Mouse (Mus musculus): ENCODE data around the gene Sfswap.
"Not testable (repeated sequence)": the region's sequence is repeated elsewhere in the genome, so short reads cannot be mapped to it uniquely, and the experiment has no call there.

Sfswap gene

GRCm38 (mm10) chr5:129500722-129501634, at the start of gene Sfswap:
Gene Sfswap, plus strand, starts transcription at chr5:129501221.
- peak; percentile 67 for DNase-seq (ENCODE audit: low read depth, low spot score)

DNA sequence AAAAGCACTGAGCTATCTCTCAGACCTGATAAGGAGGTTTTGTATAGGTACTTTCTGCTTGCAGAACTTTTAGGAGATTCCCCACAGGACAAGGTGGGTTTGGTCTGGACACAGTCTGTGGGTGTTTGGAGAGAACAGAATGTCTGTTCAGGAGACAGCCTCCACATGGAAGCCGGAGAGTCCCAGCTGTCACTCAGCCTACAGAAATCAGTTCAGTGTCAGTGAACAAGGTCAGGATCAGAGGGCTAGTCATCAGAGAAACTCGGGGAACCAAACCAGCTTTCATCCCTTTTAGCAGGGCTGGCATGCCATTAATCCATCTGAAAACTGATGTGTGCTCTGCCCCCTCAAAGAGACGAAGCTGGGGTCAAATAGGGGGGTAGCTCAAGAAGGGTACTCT, 48.5 kb upstream of the Sfswap start:
- no peak for DNase-seq (ENCODE audit: low read depth, low spot score)

GRCm38 (mm10) chr5:129454802-129455528, 46.1 kb upstream of the Sfswap start:
- peak; percentile 57 for DNase-seq (ENCODE audit: low read depth, low spot score)

DNA sequence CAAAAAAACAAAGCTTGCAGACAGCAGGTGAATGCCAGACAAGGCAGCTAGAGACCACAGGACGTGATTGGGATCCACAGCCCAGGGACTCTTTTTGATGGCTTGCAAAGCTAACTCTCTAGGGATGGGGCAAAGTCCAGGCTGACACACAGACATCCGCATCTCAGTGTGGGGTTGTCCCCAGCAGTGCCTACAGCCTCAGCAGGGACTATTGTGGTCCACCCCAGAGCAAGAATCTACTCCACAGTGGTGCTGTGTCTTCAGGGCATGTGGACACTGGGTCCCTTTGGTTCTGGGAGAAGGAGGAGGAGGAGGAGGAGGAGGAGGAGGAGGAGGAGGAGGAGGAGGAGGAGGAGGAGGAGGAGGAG, 45.5 kb upstream of the Sfswap start:
- no peak for DNase-seq (ENCODE audit: low read depth, low spot score)

DNA sequence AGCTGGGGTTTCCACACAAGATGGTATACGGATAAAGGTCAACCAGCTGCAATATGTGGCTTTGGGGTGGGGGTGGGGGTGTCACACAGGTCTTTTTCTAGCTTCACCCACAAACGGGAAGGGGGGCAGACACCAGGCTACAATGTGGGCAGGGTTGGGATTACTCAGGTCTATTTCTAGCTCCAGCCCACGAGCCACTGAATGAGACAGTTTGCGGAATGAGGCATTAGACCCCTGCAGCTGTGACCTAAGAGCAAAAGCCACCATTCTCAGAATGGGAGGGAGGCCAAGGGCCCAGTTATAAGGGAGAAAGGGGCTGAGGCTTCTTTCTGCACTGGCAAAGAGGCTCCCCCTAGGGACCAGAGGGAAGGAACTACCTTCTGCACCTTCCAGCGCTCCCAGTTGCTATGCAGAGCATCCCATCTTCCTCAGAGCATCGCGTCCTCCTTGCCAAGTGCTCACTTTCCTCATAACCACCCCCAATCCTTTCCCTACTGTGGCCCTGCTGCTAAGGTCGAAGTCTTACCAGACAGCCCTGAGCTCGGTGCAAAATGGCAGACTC, 44.4 kb upstream of the Sfswap start:
- DNase-seq (ENCODE audit: low read depth, low spot score), result no peak

DNA sequence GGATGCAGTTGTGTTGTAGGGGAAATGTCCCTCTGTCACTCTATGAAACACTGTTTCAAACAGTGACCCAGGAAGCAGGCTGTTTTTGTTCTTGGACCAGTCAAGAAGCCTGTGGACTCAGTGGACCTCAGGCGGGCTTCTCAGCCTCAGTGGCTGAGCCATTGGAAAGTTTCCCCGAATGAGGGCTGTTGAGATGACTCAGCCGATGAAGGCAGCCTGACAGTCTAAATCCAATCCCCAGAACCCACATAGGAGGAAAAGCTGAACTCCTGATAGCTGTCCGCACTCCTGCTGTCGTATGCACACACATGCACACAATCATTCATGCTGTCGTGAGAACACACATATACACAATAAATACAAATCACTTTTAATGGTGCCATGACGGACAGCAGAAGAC, 42.9 kb upstream of the Sfswap start:
- no peak for DNase-seq (ENCODE audit: low read depth, low spot score)

GRCm38 (mm10) chr5:129458541-129458940, 42.5 kb upstream of the Sfswap start:
- DNase-seq (ENCODE audit: low read depth, low spot score), result no peak

- DNase-seq (ENCODE audit: low read depth, low spot score), result no peak
These were observed 40.1 kb upstream of the Sfswap start for GRCm38 (mm10) chr5:129460798-129461476.

- DNase-seq (ENCODE audit: low read depth, low spot score), result not testable (repeated sequence)
These were observed 37.4 kb upstream of the Sfswap start for GRCm38 (mm10) chr5:129463648-129464047.

GRCm38 (mm10) chr5:129465788-129466187, 35.2 kb upstream of the Sfswap start:
- no peak for DNase-seq (ENCODE audit: low read depth, low spot score)

- no peak for DNase-seq (ENCODE audit: low read depth, low spot score)
These were observed 25.4 kb upstream of the Sfswap start for GRCm38 (mm10) chr5:129475532-129476045.

DNA sequence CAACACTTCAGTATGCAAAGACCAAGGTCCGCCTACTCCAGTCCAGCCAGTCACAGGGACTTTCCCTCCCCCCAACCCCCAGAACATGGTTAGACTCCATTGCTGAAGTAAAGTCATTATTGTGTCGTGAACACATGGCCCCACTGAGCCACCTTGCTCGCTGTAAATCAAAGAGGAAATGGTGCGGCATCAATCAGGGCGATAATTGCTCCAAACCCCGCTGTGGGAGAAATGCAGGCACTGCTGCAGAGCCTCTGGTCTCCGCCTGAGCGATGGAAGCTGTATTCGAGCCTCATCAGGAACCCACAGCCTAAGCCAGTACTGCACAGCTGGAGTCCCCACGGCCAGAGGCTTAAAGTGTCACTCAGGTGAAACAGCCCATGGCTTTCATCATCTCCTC, 11.1 kb upstream of the Sfswap start:
- DNase-seq (ENCODE audit: low read depth, low spot score), result no peak

DNA sequence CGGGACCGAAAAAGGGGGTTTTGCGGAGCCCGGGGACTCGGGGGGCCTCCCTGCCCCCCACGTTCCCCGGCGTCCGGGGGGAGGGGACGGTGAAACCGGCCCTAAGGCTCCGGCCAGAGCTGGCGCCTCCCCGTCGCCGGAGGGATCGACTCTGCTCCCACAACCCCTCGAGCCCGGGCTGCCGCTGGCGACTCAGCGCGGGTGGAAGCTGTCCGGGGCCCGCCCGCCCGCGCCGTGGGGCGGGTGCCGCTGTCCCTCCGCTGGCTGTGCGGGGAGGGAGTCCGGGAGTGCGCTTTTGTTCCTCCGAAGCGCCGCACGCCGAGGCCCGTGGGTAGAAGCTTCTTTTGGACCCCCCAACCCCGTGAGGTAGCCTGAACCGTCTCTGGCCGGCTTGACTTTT, 650 bp downstream of the Sfswap start:
- DNase-seq (ENCODE audit: low read depth, low spot score), result no peak

GRCm38 (mm10) chr5:129506886-129507285, 5.9 kb downstream of the Sfswap start:
- no peak for DNase-seq (ENCODE audit: low read depth, low spot score)

DNA sequence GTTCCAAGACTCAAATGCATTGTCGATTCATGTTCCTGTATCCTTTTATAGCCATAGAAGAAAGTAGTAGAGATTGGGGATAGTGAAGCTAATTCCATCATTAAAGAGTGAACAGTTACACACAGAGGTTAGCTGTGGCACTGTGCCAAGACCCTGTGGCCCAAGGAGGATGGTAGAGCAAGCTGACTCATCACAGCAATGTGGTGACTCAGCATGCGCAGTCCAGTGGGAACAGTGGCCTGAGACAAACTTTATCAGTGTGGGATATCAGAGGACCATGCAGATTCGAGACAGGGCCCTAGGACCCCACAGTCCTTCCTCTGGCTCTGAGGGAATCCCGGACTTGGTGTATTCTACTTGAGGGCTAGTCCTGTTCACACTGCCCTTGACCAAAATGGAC, 17.2 kb downstream of the Sfswap start:
- DNase-seq (ENCODE audit: low read depth, low spot score), result no peak

GRCm38 (mm10) chr5:129518786-129519185, 17.8 kb downstream of the Sfswap start:
- DNase-seq (ENCODE audit: low read depth, low spot score), result no peak

DNA sequence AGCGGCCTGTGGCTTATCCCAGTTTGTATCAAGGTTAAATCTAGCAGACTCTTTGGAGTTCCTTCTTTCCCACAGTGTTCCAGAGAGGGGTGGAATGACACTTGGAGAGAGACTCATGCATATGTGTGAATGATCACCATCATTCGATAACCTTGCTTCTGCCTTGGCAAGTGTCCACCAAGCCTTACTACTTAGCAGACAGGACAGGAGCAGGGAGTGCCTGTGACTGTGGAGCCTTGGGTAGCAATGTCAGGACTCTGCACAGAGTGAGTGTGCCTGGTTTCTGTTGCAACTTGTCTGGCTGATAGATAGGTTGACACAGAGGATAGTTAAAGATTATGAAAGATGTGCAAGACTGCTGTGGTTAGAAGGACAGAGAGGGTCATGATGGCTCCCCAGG, 18.6 kb downstream of the Sfswap start:
- DNase-seq (ENCODE audit: low read depth, low spot score), result no peak

DNA sequence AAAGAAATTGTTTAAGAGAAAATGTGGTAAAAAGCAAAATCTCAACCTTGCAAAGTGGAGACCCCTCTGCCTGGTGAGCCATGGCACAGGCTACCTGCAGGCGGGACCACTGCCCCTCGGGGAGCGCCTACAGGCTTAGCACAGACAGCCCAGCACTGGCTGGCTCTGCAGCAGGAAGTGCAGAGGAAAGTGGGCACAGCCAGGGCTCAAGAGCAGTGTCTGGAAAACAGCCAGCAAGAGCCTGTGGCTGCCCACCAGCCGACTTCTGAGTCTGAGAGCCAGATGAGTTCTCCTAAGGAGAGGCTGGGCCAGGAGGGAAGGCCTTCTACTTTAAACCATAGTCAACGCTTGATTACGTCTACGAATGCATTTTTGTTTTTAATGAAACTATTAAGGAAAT, 20.5 kb downstream of the Sfswap start:
- DNase-seq (ENCODE audit: low read depth, low spot score), result peak; percentile 3

GRCm38 (mm10) chr5:129521913-129522312, 20.9 kb downstream of the Sfswap start:
- DNase-seq (ENCODE audit: low read depth, low spot score), result no peak

DNA sequence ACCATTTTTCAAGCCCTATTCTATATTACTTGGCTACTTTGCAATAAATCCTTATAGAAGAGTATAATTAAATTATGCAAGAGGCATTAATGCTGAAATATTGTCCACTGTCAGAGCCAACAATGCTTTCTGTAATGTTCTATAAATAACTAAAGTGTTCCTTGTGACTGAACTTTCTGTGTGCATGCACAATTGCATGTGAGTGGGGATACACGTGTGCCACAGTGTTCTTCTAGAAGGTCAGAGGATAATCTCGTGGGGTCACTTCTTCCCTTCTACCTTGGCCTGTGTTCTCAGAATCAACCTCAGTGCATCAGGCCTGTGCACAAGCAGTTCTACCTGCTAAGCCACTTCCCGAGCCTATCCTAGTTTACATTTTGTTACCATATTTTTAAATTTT, 22.1 kb downstream of the Sfswap start:
- DNase-seq (ENCODE audit: low read depth, low spot score), result no peak

- no peak for DNase-seq (ENCODE audit: low read depth, low spot score)
These were observed 23.7 kb downstream of the Sfswap start for GRCm38 (mm10) chr5:129524751-129525150.

GRCm38 (mm10) chr5:129527162-129527561, 26.1 kb downstream of the Sfswap start:
- no peak for DNase-seq (ENCODE audit: low read depth, low spot score)
